Comparison of ENCODE assay signal across 25 mouse cellular contexts in the genomic region with DNA sequence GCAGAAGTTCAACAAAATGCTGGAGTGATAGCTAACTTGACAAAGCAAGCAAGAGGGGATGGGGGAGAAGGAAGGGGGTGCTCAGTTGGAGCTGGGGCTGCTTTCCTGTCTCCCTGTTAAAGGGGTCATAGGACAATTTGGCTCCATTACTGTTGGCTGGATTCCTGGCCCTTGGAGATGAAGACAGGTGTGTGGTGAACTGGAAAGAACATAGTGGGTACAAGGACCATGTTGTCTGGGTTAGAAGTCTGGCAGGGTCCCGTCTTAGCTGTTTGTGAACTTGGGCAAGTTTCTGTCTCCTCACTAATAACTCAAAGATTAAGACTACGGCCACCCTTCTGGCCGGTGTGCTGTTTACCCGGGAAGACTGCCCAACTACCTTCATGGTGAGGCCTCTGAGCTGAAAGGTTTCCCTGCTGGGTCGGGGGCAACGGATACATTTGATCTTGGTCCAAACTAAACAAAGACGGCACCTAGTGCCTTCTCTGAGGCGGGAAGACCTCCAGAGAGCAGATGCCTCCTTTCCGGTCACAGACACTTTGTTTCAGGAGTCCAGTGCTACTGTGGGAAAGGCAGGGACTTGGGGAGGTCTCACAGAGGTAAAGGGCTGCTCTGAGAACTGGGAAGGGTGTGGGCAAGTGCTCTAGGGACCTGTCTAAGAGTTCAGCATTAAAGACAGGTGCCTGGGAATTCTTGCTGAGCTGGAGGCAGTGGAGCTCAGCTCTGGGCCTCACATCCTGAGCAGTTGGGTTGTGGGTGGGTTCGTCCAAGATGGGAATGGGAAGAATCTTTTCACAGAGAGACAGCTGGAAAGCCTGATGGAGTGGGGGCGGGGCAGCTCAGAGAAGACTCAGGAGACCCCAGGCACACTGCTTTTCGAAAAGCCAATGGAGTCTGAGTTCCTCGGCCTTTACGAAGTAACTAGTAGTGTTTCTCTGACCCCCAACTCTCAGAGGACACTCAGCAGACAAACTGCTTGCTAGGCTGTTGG. TPM values are rescaled to one million over a fixed set of nuclear protein-coding genes. Genes with fewer than 3 reads are reported as not detected.
DNase-seq lines count a peak whose midpoint lies in the region; TF ChIP-seq lines count a peak whose summit lies in the region.
"Had no signal": no experiment of that assay in that cellular context is flagged by ENCODE, and none has a peak within 500 bp of the region (broad histone marks: within the 10 kb centered on the region; RNA-seq: fewer than 3 reads in every experiment).

No protein-coding gene starts in this region.

- no peaks in the 10 kb centered on the region for H3K4me1 ChIP-seq in kidney, adult 2 months (ENCODE audit: control insufficient read depth, insufficient read depth, low read length)
- peaks cover 15% of the 10 kb centered on the region for H3K4me1 ChIP-seq in forebrain, embryonic 10.5 days
- H3K4me1 ChIP-seq: limb, embryonic 13.5 days; stomach, embryonic 15.5 days had no signal

- peak; percentile 63 for DNase-seq in kidney, adult 2 months
- no peak for DNase-seq in kidney, adult 18-20 months
- DNase-seq in left cerebral cortex, postnatal 10 days (ENCODE audit: extremely low spot score in 1 of 2, low spot score in 2 of 2) = peak; percentile 27 to 57
- DNase-seq in left cerebral cortex, postnatal 4 days = no peak
- peak; percentile 59 for DNase-seq in testis, postnatal 14 days (ENCODE audit: low spot score)
- no peak for DNase-seq in testis, postnatal 10 days (ENCODE audit: low spot score)
- DNase-seq in layer of hippocampus, postnatal 36 days = peak; percentile 34 to 43
- no peak for DNase-seq in forebrain, embryonic 10.5 days (ENCODE audit: extremely low spot score, low spot score)
- DNase-seq: cerebellum, adult 11-12 months; cerebellum, postnatal 14 days; gastrocnemius, postnatal 25 days; heart, adult 2 months; heart, postnatal 14 days; lung, adult 18-20 months; lung, postnatal 10 days; thymus, adult 2 months had no signal

- intact Hi-C loops in left cerebral cortex, postnatal 10 days (cut with DNase I) = no loop called here
- intact Hi-C loops in left cerebral cortex, postnatal 4 days (cut with DNase I) = no loop called here

- H3K27ac ChIP-seq in kidney, adult 2 months (ENCODE audit: insufficient read depth, low read depth, low read length) = no peak overlapping the region
- H3K27ac ChIP-seq in forebrain, embryonic 10.5 days = no peak overlapping the region
- H3K27ac ChIP-seq: embryonic facial prominence, embryonic 12.5 days; forebrain, embryonic 12.5 days; heart, adult 2 months; heart, embryonic 13.5 days; hindbrain, embryonic 14.5 days; limb, embryonic 13.5 days; liver, embryonic 12.5 days; midbrain, embryonic 10.5 days; stomach, embryonic 15.5 days had no signal

- no peaks in the 10 kb centered on the region for H3K27me3 ChIP-seq in kidney, adult 2 months (replicated peaks; ENCODE audit: control insufficient read depth, insufficient read depth, low read length)
- peaks cover 27% of the 10 kb centered on the region for H3K27me3 ChIP-seq in forebrain, embryonic 10.5 days (ENCODE audit: poor library complexity, severe bottlenecking)
- H3K27me3 ChIP-seq: stomach, embryonic 15.5 days had no signal

- 51% methylated on average over 14 of the region's 14 CpGs for WGBS in kidney, adult 2 months
- WGBS in forebrain, embryonic 10.5 days = 77% methylated on average over 14 of the region's 14 CpGs

- H3K4me3 ChIP-seq in kidney, adult 2 months (ENCODE audit: insufficient read depth, low read depth, low read length) = no peak overlapping the region
- H3K4me3 ChIP-seq in forebrain, embryonic 10.5 days = no peak overlapping the region
- H3K4me3 ChIP-seq: embryonic facial prominence, embryonic 12.5 days; forebrain, embryonic 12.5 days; heart, adult 2 months; heart, embryonic 13.5 days; limb, embryonic 13.5 days; liver, embryonic 12.5 days; midbrain, embryonic 10.5 days; stomach, embryonic 15.5 days had no signal

- H3K36me3 ChIP-seq in kidney, adult 2 months (ENCODE audit: control insufficient read depth, insufficient read depth, low read length) = no peaks in the 10 kb centered on the region
- H3K36me3 ChIP-seq in forebrain, embryonic 10.5 days (replicated peaks) = no peaks in the 10 kb centered on the region
- H3K36me3 ChIP-seq: embryonic facial prominence, embryonic 12.5 days; forebrain, embryonic 12.5 days; G1E; heart, embryonic 13.5 days; limb, embryonic 13.5 days; liver, embryonic 12.5 days; midbrain, embryonic 10.5 days; stomach, embryonic 15.5 days had no signal

- no peak for TF ChIP-seq CTCF in kidney, adult 2 months (conservative IDR thresholded peaks at IDR 0.05; ENCODE audit: insufficient read depth, insufficient read length, low read depth, low read length)

- no peak for TF ChIP-seq POLR2A in kidney, adult 2 months (IDR thresholded peaks at IDR 0.05; ENCODE audit: low read depth, low read length)

- H3K9me3 ChIP-seq in forebrain, embryonic 10.5 days = no peaks in the 10 kb centered on the region
- H3K9me3 ChIP-seq: embryonic facial prominence, embryonic 12.5 days; forebrain, embryonic 12.5 days; G1E; heart, embryonic 13.5 days; limb, embryonic 13.5 days; liver, embryonic 12.5 days; midbrain, embryonic 10.5 days; stomach, embryonic 15.5 days had no signal

RNA-seq across cellular contexts. Expression of gene Dnaja4, which starts 11.1 kb away (rescaled TPM):
- polyA plus RNA-seq in kidney, adult 2 months (2012; rRNA removed) = 7.0 and 9.6 TPM in 2 replicates
- total RNA-seq in left cerebral cortex, postnatal 10 days (2021) = 10 to 100 TPM; 13.6 to 14.4 TPM
- 10 to 100 TPM; 11.8 to 13.0 TPM for total RNA-seq in left cerebral cortex, postnatal 4 days (2021)
- total RNA-seq in layer of hippocampus, postnatal 36 days (2021) = 10 to 100 TPM; 52.4 to 57.9 TPM
- 3.1 TPM in 2 replicates for polyA plus RNA-seq in forebrain, embryonic 10.5 days (2016; fragmentation: Nextera tagmentation; extraction: Ambion mirVana)
- polyA plus RNA-seq: G1E had no signal

RNA-seq across cellular contexts. Expression of gene Acsbg1, which starts 25.9 kb away (rescaled TPM):
- polyA plus RNA-seq in kidney, adult 2 months (2012; rRNA removed) = 1.1 and 1.6 TPM in 2 replicates
- total RNA-seq in left cerebral cortex, postnatal 10 days (2021) = 10 to 100 TPM; 88.4 to 93.5 TPM
- 10 to 100 TPM; 37.5 to 43.1 TPM for total RNA-seq in left cerebral cortex, postnatal 4 days (2021)
- 100 to 1,000 TPM; 110 to 111 TPM for total RNA-seq in layer of hippocampus, postnatal 36 days (2021)
- 7.7 and 9.6 TPM in 2 replicates for polyA plus RNA-seq in forebrain, embryonic 10.5 days (2016; fragmentation: Nextera tagmentation; extraction: Ambion mirVana)

RNA-seq across cellular contexts. Expression of gene Wdr61, which starts 46.8 kb away (rescaled TPM):
- 43.0 and 51.9 TPM in 2 replicates for polyA plus RNA-seq in kidney, adult 2 months (2012; rRNA removed)
- 10 to 100 TPM; 52.5 to 54.1 TPM for total RNA-seq in left cerebral cortex, postnatal 10 days (2021)
- 10 to 100 TPM; 50.9 to 56.9 TPM for total RNA-seq in left cerebral cortex, postnatal 4 days (2021)
- 10 to 100 TPM; 60.9 to 62.5 TPM for total RNA-seq in layer of hippocampus, postnatal 36 days (2021)
- polyA plus RNA-seq in forebrain, embryonic 10.5 days (2016; fragmentation: Nextera tagmentation; extraction: Ambion mirVana) = 183 and 188 TPM in 2 replicates

Comparison
In these comparisons a context has a peak if more than half of its experiments do, and no peak if none do; other contexts are left out.
1. DNase-seq: peak in kidney, adult 2 months (single experiment), left cerebral cortex, postnatal 10 days (2 of 2), testis, postnatal 14 days (single experiment) and layer of hippocampus, postnatal 36 days (2 of 2); none in kidney, adult 18-20 months (single experiment), left cerebral cortex, postnatal 4 days (single experiment), testis, postnatal 10 days (single experiment) and forebrain, embryonic 10.5 days (single experiment).